Mouse (Mus musculus) right cerebral cortex, postnatal 36 days (tissue): ENCODE measurements around the gene Prr12.
"Not testable (repeated sequence)": the region's sequence is repeated elsewhere in the genome, so short reads cannot be mapped to it uniquely, and the experiment has no call there.

Source experiments
- DNase-seq, 2 experiments: peaks; one replicate each; pipeline ENCODE4 v3.0.0; 2022; ENCODE audit warnings: low spot score in 2 of 2, mixed read lengths in 1 of 2

Prr12 gene

GRCm38 (mm10) chr7:45052862-45053116, at the start of gene Prr12:
Prr12 (minus strand) TSS chr7:45052881.
- DNase-seq, result no peak

- DNase-seq, result no peak
Observed at GRCm38 (mm10) chr7:45102441-45102840, 49.8 kb upstream of the Prr12 start.

GRCm38 (mm10) chr7:45100046-45100445, 47.4 kb upstream of the Prr12 start:
- DNase-seq, result no peak

- DNase-seq, result no peak
Observed at GRCm38 (mm10) chr7:45098541-45099240, 46.0 kb upstream of the Prr12 start.

GRCm38 (mm10) chr7:45097479-45097878, 44.8 kb upstream of the Prr12 start:
- DNase-seq, result no peak

GRCm38 (mm10) chr7:45095965-45096364, 43.3 kb upstream of the Prr12 start:
- not testable (repeated sequence) for DNase-seq

GRCm38 (mm10) chr7:45095367-45095766, 42.7 kb upstream of the Prr12 start:
- no peak for DNase-seq

GRCm38 (mm10) chr7:45094121-45094520, 41.4 kb upstream of the Prr12 start:
- no peak for DNase-seq

GRCm38 (mm10) chr7:45093516-45093905, 40.8 kb upstream of the Prr12 start:
- DNase-seq, result no peak

- no peak for DNase-seq
Observed at GRCm38 (mm10) chr7:45092828-45093515, 40.3 kb upstream of the Prr12 start.

GRCm38 (mm10) chr7:45092048-45092447, 39.4 kb upstream of the Prr12 start, which contains the start of gene Rcn3:
Rcn3 (minus strand) TSS chr7:45092221.
- DNase-seq, result no peak

- DNase-seq, result no peak
Observed at GRCm38 (mm10) chr7:45091001-45091990, 38.6 kb upstream of the Prr12 start.

GRCm38 (mm10) chr7:45090251-45090977, 37.7 kb upstream of the Prr12 start:
- no peak for DNase-seq

GRCm38 (mm10) chr7:45088597-45088996, 35.9 kb upstream of the Prr12 start:
- DNase-seq, result no peak

GRCm38 (mm10) chr7:45086084-45086483, 33.4 kb upstream of the Prr12 start:
- no peak for DNase-seq

GRCm38 (mm10) chr7:45083300-45083890, 30.7 kb upstream of the Prr12 start:
- DNase-seq, result no peak

- DNase-seq, result no peak
Observed at GRCm38 (mm10) chr7:45082401-45083299, 30.0 kb upstream of the Prr12 start.

GRCm38 (mm10) chr7:45081016-45081415, 28.3 kb upstream of the Prr12 start:
- DNase-seq, result no peak

GRCm38 (mm10) chr7:45079856-45080255, 27.2 kb upstream of the Prr12 start:
- peak; percentile 70 to 81 for DNase-seq

GRCm38 (mm10) chr7:45078513-45078912, 25.8 kb upstream of the Prr12 start:
- no peak for DNase-seq
